Mouse (Mus musculus): ENCODE measurements around the gene Cped1. TPM values are rescaled to one million over a fixed set of nuclear protein-coding genes. Genes with fewer than 3 reads are reported as not detected.

Cped1 gene
- polyA plus RNA-seq, 1 experiment from 2014 or later = 0.60 TPM

DNA sequence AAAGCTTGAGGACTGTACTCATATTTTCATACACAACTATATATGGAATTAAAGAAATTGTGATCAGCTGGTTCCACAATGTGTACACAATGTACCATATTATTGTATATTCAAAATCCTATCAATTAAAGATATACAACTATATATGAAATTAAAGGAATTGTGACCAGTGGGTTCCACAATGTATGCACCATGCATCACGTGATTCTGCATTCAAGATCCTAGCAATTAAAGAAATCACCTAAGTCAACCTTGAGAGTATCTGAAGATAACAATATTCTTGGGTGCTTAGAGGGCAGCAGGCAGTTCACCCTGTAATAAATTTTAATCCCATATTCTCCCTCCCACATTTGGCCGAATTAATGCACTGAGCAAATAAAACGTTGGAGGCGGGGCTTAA is 280.3 kb downstream of the Cped1 start:
- Histone ChIP-seq H3K9me3 (ENCODE audit: control insufficient read depth, low read length) (no peaks in the 10 kb centered on the region), H3K4me3 (ENCODE audit: low read depth, low read length) (no peak overlapping the region), H3K27me3 (ENCODE audit: control insufficient read depth, insufficient read depth, low read length) (no peaks in the 10 kb centered on the region), H3K36me3 (ENCODE audit: control insufficient read depth, insufficient read depth, low read length) (no peaks in the 10 kb centered on the region), H3K27ac (ENCODE audit: low read depth, low read length) (no peak overlapping the region), H3K9ac (replicated peaks; ENCODE audit: low read depth, low read length) (no peak overlapping the region), H3K4me1 (ENCODE audit: control insufficient read depth, insufficient read depth, low read length) (no peaks in the 10 kb centered on the region), H3K4me2 (ENCODE audit: low read depth, low read length) (no peak overlapping the region)
- no peak for ATAC-seq (ENCODE audit: low read depth)
- WGBS = 86% methylated on average over 4 of the region's 4 CpGs

- H3K9me3 ChIP-seq (ENCODE audit: control insufficient read depth, low read length) = no peaks in the 10 kb centered on the region
- no peak overlapping the region for H3K9ac ChIP-seq (replicated peaks; ENCODE audit: low read depth, low read length)
- no peaks in the 10 kb centered on the region for H3K4me1 ChIP-seq (ENCODE audit: control insufficient read depth, insufficient read depth, low read length)
- no peaks in the 10 kb centered on the region for H3K36me3 ChIP-seq (ENCODE audit: control insufficient read depth, insufficient read depth, low read length)
- H3K4me2 ChIP-seq (ENCODE audit: low read depth, low read length) = no peak overlapping the region
- H3K4me3 ChIP-seq (ENCODE audit: low read depth, low read length) = no peak overlapping the region
- no peak overlapping the region for H3K27ac ChIP-seq (ENCODE audit: low read depth, low read length)
- H3K27me3 ChIP-seq (ENCODE audit: control insufficient read depth, insufficient read depth, low read length) = no peaks in the 10 kb centered on the region
- WGBS = 67% methylated on average over 5 of the region's 5 CpGs
- no peak for ATAC-seq (ENCODE audit: low read depth)
These were observed 282.3 kb downstream of the Cped1 start for GRCm38 (mm10) chr6:22267807-22268667.

- ATAC-seq (ENCODE audit: low read depth) = no peak
- Histone ChIP-seq H3K9ac (replicated peaks; ENCODE audit: low read depth, low read length) (no peak overlapping the region), H3K9me3 (ENCODE audit: control insufficient read depth, low read length) (no peaks in the 10 kb centered on the region), H3K27me3 (ENCODE audit: control insufficient read depth, insufficient read depth, low read length) (no peaks in the 10 kb centered on the region), H3K4me3 (ENCODE audit: low read depth, low read length) (no peak overlapping the region), H3K36me3 (ENCODE audit: control insufficient read depth, insufficient read depth, low read length) (no peaks in the 10 kb centered on the region), H3K4me2 (ENCODE audit: low read depth, low read length) (no peak overlapping the region), H3K4me1 (ENCODE audit: control insufficient read depth, insufficient read depth, low read length) (no peaks in the 10 kb centered on the region), H3K27ac (ENCODE audit: low read depth, low read length) (no peak overlapping the region)
These were observed 283.0 kb downstream of the Cped1 start for GRCm38 (mm10) chr6:22268677-22269076.

GRCm38 (mm10) chr6:22269840-22270521 is 284.3 kb downstream of the Cped1 start:
- H3K4me2 ChIP-seq (ENCODE audit: low read depth, low read length) = no peak overlapping the region
- no peaks in the 10 kb centered on the region for H3K4me1 ChIP-seq (ENCODE audit: control insufficient read depth, insufficient read depth, low read length)
- no peaks in the 10 kb centered on the region for H3K9me3 ChIP-seq (ENCODE audit: control insufficient read depth, low read length)
- no peak for ATAC-seq (ENCODE audit: low read depth)
- no peaks in the 10 kb centered on the region for H3K36me3 ChIP-seq (ENCODE audit: control insufficient read depth, insufficient read depth, low read length)
- WGBS = 75% methylated on average over 8 of the region's 8 CpGs
- H3K4me3 ChIP-seq (ENCODE audit: low read depth, low read length) = no peak overlapping the region
- H3K9ac ChIP-seq (replicated peaks; ENCODE audit: low read depth, low read length) = no peak overlapping the region
- H3K27ac ChIP-seq (ENCODE audit: low read depth, low read length) = no peak overlapping the region
- no peaks in the 10 kb centered on the region for H3K27me3 ChIP-seq (ENCODE audit: control insufficient read depth, insufficient read depth, low read length)

GRCm38 (mm10) chr6:22277941-22278340 is 292.2 kb downstream of the Cped1 start:
- 95% methylated on average over 3 of the region's 3 CpGs for WGBS
- Histone ChIP-seq H3K4me2 (ENCODE audit: low read depth, low read length) (no peak overlapping the region), H3K4me1 (ENCODE audit: control insufficient read depth, insufficient read depth, low read length) (no peaks in the 10 kb centered on the region), H3K4me3 (ENCODE audit: low read depth, low read length) (no peak overlapping the region), H3K27me3 (ENCODE audit: control insufficient read depth, insufficient read depth, low read length) (no peaks in the 10 kb centered on the region), H3K27ac (ENCODE audit: low read depth, low read length) (no peak overlapping the region), H3K36me3 (ENCODE audit: control insufficient read depth, insufficient read depth, low read length) (no peaks in the 10 kb centered on the region), H3K9me3 (ENCODE audit: control insufficient read depth, low read length) (no peaks in the 10 kb centered on the region), H3K9ac (replicated peaks; ENCODE audit: low read depth, low read length) (no peak overlapping the region)
- no peak for ATAC-seq (ENCODE audit: low read depth)

DNA sequence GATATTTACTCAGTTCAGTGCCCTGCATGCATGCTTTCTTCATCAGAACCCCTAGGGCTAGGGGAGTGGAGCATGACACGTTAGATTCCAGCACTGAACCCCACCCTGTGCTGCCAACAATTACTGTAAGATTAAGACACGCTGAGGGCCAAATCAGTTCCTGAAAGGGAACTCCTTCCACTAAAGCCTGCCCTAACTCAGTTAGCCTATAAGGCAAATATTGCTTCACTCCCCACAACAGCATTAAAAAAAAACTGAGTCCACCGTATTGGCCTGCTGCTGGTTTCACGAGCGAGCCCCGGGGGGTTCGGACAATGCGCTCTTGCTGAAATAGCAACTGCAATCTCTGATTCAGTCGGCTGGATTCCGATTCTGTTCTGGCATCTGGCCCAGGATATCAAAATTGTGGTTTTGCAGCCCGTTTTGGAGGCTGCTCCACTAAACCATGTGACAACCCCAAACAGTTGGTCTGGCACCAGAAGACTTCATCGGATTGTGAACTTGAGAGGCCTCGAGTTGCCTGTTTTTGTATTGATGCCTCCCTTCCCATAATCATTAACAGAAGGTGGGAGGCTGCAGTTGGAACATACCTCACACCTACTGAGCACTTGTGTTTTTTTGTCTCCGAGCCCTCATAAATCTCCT is 294.6 kb downstream of the Cped1 start:
- Histone ChIP-seq H3K9ac (replicated peaks; ENCODE audit: low read depth, low read length) (no peak overlapping the region), H3K36me3 (ENCODE audit: control insufficient read depth, insufficient read depth, low read length) (no peaks in the 10 kb centered on the region), H3K4me2 (ENCODE audit: low read depth, low read length) (0 out of 2 replicates have a peak overlapping the region, but pooled peaks have one; percentile 16), H3K27ac (ENCODE audit: low read depth, low read length) (no peak overlapping the region), H3K4me3 (ENCODE audit: low read depth, low read length) (no peak overlapping the region), H3K4me1 (ENCODE audit: control insufficient read depth, insufficient read depth, low read length) (no peaks in the 10 kb centered on the region), H3K9me3 (ENCODE audit: control insufficient read depth, low read length) (no peaks in the 10 kb centered on the region), H3K27me3 (ENCODE audit: control insufficient read depth, insufficient read depth, low read length) (no peaks in the 10 kb centered on the region)
- WGBS = 50% methylated on average over 14 of the region's 14 CpGs
- ATAC-seq (ENCODE audit: low read depth) = no peak; the same call in 1 of the 2 replicates

- peaks cover 8% of the 10 kb centered on the region; the same call in 1 of the 2 replicates for H3K27me3 ChIP-seq (ENCODE audit: control insufficient read depth, insufficient read depth, low read length)
- WGBS = 91% methylated on average over 4 of the region's 4 CpGs
- H3K4me1 ChIP-seq (ENCODE audit: control insufficient read depth, insufficient read depth, low read length) = no peaks in the 10 kb centered on the region
- no peaks in the 10 kb centered on the region for H3K9me3 ChIP-seq (ENCODE audit: control insufficient read depth, low read length)
- no peaks in the 10 kb centered on the region for H3K36me3 ChIP-seq (ENCODE audit: control insufficient read depth, insufficient read depth, low read length)
- no peak overlapping the region for H3K4me3 ChIP-seq (ENCODE audit: low read depth, low read length)
- no peak for ATAC-seq (ENCODE audit: low read depth)
- no peak overlapping the region for H3K4me2 ChIP-seq (ENCODE audit: low read depth, low read length)
- no peak overlapping the region for H3K27ac ChIP-seq (ENCODE audit: low read depth, low read length)
- no peak overlapping the region for H3K9ac ChIP-seq (replicated peaks; ENCODE audit: low read depth, low read length)
These were observed 296.7 kb downstream of the Cped1 start for GRCm38 (mm10) chr6:22282405-22282804.

GRCm38 (mm10) chr6:22288004-22288736 is 302.5 kb downstream of the Cped1 start, which contains the start of gene Wnt16:
Gene Wnt16 (plus strand): TSS chr6:22288227.
- no peaks in the 10 kb centered on the region for H3K9me3 ChIP-seq (ENCODE audit: control insufficient read depth, low read length)
- WGBS = under 1% methylated on average over 20 of the region's 20 CpGs
- peak within 1 kb of the TSS; percentile 33 for H3K4me3 ChIP-seq (ENCODE audit: low read depth, low read length)
- peaks cover 10% of the 10 kb centered on the region; the same call in 1 of the 2 replicates for H3K4me1 ChIP-seq (ENCODE audit: control insufficient read depth, insufficient read depth, low read length)
- H3K4me2 ChIP-seq (ENCODE audit: low read depth, low read length) = peak within 1 kb of the TSS; percentile 58
- H3K9ac ChIP-seq (replicated peaks; ENCODE audit: low read depth, low read length) = no peak within 1 kb of the TSS
- no peak within 1 kb of the TSS for H3K27ac ChIP-seq (ENCODE audit: low read depth, low read length)
- no peaks in the 10 kb centered on the region for H3K36me3 ChIP-seq (ENCODE audit: control insufficient read depth, insufficient read depth, low read length)
- peak; percentile 64 for ATAC-seq (ENCODE audit: low read depth)
- H3K27me3 ChIP-seq (ENCODE audit: control insufficient read depth, insufficient read depth, low read length) = peaks cover 36% of the 10 kb centered on the region

All from neural tube, embryonic 14.5 days (tissue).